Mouse (Mus musculus): ENCODE measurements around the gene Zfp385b.

Gene Zfp385b

GRCm38 (mm10) chr2:77703080-77703479 lies 116.4 kb downstream of the Zfp385b start:
- DNase-seq (ENCODE audit: low spot score): no peak

- DNase-seq (ENCODE audit: low spot score): no peak
Observed at GRCm38 (mm10) chr2:77691174-77691573, 128.3 kb downstream of the Zfp385b start.

- no peak for DNase-seq (ENCODE audit: low spot score)
Observed at GRCm38 (mm10) chr2:77690316-77690715, 129.1 kb downstream of the Zfp385b start.

GRCm38 (mm10) chr2:77688651-77689050 lies 130.8 kb downstream of the Zfp385b start:
- no peak for DNase-seq (ENCODE audit: low spot score)

GRCm38 (mm10) chr2:77684088-77684487 lies 135.4 kb downstream of the Zfp385b start:
- DNase-seq (ENCODE audit: low spot score): no peak

- no peak for DNase-seq (ENCODE audit: low spot score)
Observed at GRCm38 (mm10) chr2:77682205-77682604, 137.2 kb downstream of the Zfp385b start.

- DNase-seq (ENCODE audit: low spot score): no peak
Observed at GRCm38 (mm10) chr2:77681741-77682140, 137.7 kb downstream of the Zfp385b start.

GRCm38 (mm10) chr2:77673770-77674169 lies 145.7 kb downstream of the Zfp385b start:
- DNase-seq (ENCODE audit: low spot score): no peak

- no peak for DNase-seq (ENCODE audit: low spot score)
Observed at GRCm38 (mm10) chr2:77672215-77672905, 147.1 kb downstream of the Zfp385b start.

- no peak for DNase-seq (ENCODE audit: low spot score)
Observed at GRCm38 (mm10) chr2:77662171-77662570, 157.3 kb downstream of the Zfp385b start.

- no peak for DNase-seq (ENCODE audit: low spot score)
Observed at GRCm38 (mm10) chr2:77653686-77654085, 165.8 kb downstream of the Zfp385b start.

- no peak for DNase-seq (ENCODE audit: low spot score)
Observed at GRCm38 (mm10) chr2:77641521-77642170, 177.8 kb downstream of the Zfp385b start.

- DNase-seq (ENCODE audit: low spot score): no peak
Observed at GRCm38 (mm10) chr2:77639993-77640392, 179.4 kb downstream of the Zfp385b start.

- no peak for DNase-seq (ENCODE audit: low spot score)
Observed at GRCm38 (mm10) chr2:77631606-77632005, 187.8 kb downstream of the Zfp385b start.

GRCm38 (mm10) chr2:77627622-77628231 lies 191.7 kb downstream of the Zfp385b start:
- no peak for DNase-seq (ENCODE audit: low spot score)

GRCm38 (mm10) chr2:77618686-77619085 lies 200.8 kb downstream of the Zfp385b start:
- DNase-seq (ENCODE audit: low spot score): no peak

- no peak for DNase-seq (ENCODE audit: low spot score)
Observed at GRCm38 (mm10) chr2:77610303-77610991, 209.0 kb downstream of the Zfp385b start.

- DNase-seq (ENCODE audit: low spot score): no peak
Observed at GRCm38 (mm10) chr2:77609452-77609851, 210.0 kb downstream of the Zfp385b start.

- no peak for DNase-seq (ENCODE audit: low spot score)
Observed at GRCm38 (mm10) chr2:77608666-77609065, 210.8 kb downstream of the Zfp385b start.

GRCm38 (mm10) chr2:77593461-77593860 lies 226.0 kb downstream of the Zfp385b start:
- no peak for DNase-seq (ENCODE audit: low spot score)

GRCm38 (mm10) chr2:77592525-77592924 lies 226.9 kb downstream of the Zfp385b start:
- no peak for DNase-seq (ENCODE audit: low spot score)

- DNase-seq (ENCODE audit: low spot score): no peak
Observed at GRCm38 (mm10) chr2:77589205-77589901, 230.1 kb downstream of the Zfp385b start.
